Mouse (Mus musculus): ENCODE results near the gene Sfxn3. TPM values are rescaled to one million over a fixed set of nuclear protein-coding genes. Genes with fewer than 3 reads are reported as not detected.
A peak's percentile ranks its signal among the peaks of the same experiment; 100 is the strongest.

The Sfxn3 gene
- polyA plus RNA-seq, 1 experiment from 2014 or later = 3.5 TPM

- Histone ChIP-seq H3K9ac (ENCODE audit: low read depth, low read length) (peak overlapping the region; percentile 21; the same call in 1 of the 2 replicates), H3K27me3 (ENCODE audit: control insufficient read depth, insufficient read depth, low read depth, low read length) (no peaks in the 10 kb centered on the region; the same call in none of the 2 replicates), H3K4me1 (ENCODE audit: control insufficient read depth, low read depth, low read length) (peaks cover 24% of the 10 kb centered on the region), H3K9me3 (replicated peaks; ENCODE audit: control insufficient read depth, low read length) (no peaks in the 10 kb centered on the region), H3K4me3 (ENCODE audit: low read depth, low read length) (peak overlapping the region; percentile 61), H3K4me2 (ENCODE audit: low read depth, low read length) (peak overlapping the region; percentile 89), H3K36me3 (ENCODE audit: control insufficient read depth, insufficient read depth) (peaks cover 2% of the 10 kb centered on the region; the same call in 1 of the 2 replicates), H3K27ac (ENCODE audit: low read length) (peak overlapping the region; percentile 49)
- WGBS (ENCODE audit: insufficient replicate concordance) = 2% methylated on average over 16 of the region's 18 CpGs
- ATAC-seq (ENCODE audit: low read depth) = no peak
Observed at GRCm38 (mm10) chr19:45016341-45017215, 30.7 kb upstream of the Sfxn3 start.

- Histone ChIP-seq H3K9me3 (replicated peaks; ENCODE audit: control insufficient read depth, low read length) (no peaks in the 10 kb centered on the region), H3K27ac (ENCODE audit: low read length) (peak overlapping the region; percentile 53), H3K9ac (ENCODE audit: low read depth, low read length) (peak overlapping the region; percentile 52), H3K27me3 (ENCODE audit: control insufficient read depth, insufficient read depth, low read depth, low read length) (no peaks in the 10 kb centered on the region; the same call in none of the 2 replicates), H3K4me3 (ENCODE audit: low read depth, low read length) (peak overlapping the region; percentile 61), H3K4me1 (ENCODE audit: control insufficient read depth, low read depth, low read length) (peaks cover 24% of the 10 kb centered on the region), H3K36me3 (ENCODE audit: control insufficient read depth, insufficient read depth) (no peaks in the 10 kb centered on the region), H3K4me2 (ENCODE audit: low read depth, low read length) (peak overlapping the region; percentile 89)
- peak; percentile 12; the same call in 1 of the 2 replicates for ATAC-seq (ENCODE audit: low read depth)
- 1% methylated on average over 22 of the region's 27 CpGs for WGBS (ENCODE audit: insufficient replicate concordance)
Observed at GRCm38 (mm10) chr19:45017216-45017771, 30.0 kb upstream of the Sfxn3 start.

DNA sequence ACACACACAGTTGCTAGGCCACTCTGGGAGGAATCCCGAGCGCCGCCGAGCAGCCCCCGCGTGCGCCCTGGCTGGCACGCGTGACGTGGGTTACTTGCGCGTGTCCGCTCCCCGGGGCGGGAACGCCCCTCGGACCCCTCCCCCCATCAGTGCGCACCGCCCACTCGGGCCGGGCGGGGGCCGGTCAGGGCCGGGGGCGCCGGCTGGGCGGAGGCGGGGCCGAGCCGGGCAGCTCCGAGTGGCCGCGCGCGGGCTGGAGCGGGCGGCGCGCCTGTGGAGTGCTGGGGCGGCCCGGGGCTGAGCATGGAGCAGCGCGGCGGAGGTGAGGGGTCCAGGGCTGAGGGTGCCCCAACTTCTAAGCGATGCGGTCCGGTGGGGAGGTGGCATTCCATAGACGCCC is 29.4 kb upstream of the Sfxn3 start:
- no peaks in the 10 kb centered on the region for H3K9me3 ChIP-seq (replicated peaks; ENCODE audit: control insufficient read depth, low read length)
- peak overlapping the region; percentile 89 for H3K4me2 ChIP-seq (ENCODE audit: low read depth, low read length)
- H3K4me3 ChIP-seq (ENCODE audit: low read depth, low read length) = peak overlapping the region; percentile 61
- WGBS (ENCODE audit: insufficient replicate concordance) = 0% methylated on average over 40 of the region's 48 CpGs
- H3K36me3 ChIP-seq (ENCODE audit: control insufficient read depth, insufficient read depth) = no peaks in the 10 kb centered on the region
- peaks cover 24% of the 10 kb centered on the region for H3K4me1 ChIP-seq (ENCODE audit: control insufficient read depth, low read depth, low read length)
- no peaks in the 10 kb centered on the region; the same call in none of the 2 replicates for H3K27me3 ChIP-seq (ENCODE audit: control insufficient read depth, insufficient read depth, low read depth, low read length)
- H3K27ac ChIP-seq (ENCODE audit: low read length) = peak overlapping the region; percentile 58; the same call in 1 of the 2 replicates
- H3K9ac ChIP-seq (ENCODE audit: low read depth, low read length) = peak overlapping the region; percentile 55
- peak; percentile 51 for ATAC-seq (ENCODE audit: low read depth)

- Histone ChIP-seq H3K9me3 (replicated peaks; ENCODE audit: control insufficient read depth, low read length) (no peaks in the 10 kb centered on the region), H3K27me3 (ENCODE audit: control insufficient read depth, insufficient read depth, low read depth, low read length) (no peaks in the 10 kb centered on the region; the same call in none of the 2 replicates), H3K27ac (ENCODE audit: low read length) (peak overlapping the region; percentile 58; the same call in 1 of the 2 replicates), H3K36me3 (ENCODE audit: control insufficient read depth, insufficient read depth) (no peaks in the 10 kb centered on the region), H3K4me2 (ENCODE audit: low read depth, low read length) (peak overlapping the region; percentile 89), H3K9ac (ENCODE audit: low read depth, low read length) (peak overlapping the region; percentile 55), H3K4me3 (ENCODE audit: low read depth, low read length) (peak overlapping the region; percentile 61), H3K4me1 (ENCODE audit: control insufficient read depth, low read depth, low read length) (peaks cover 24% of the 10 kb centered on the region)
- ATAC-seq (ENCODE audit: low read depth) = no peak
- WGBS (ENCODE audit: insufficient replicate concordance) = 13% methylated on average over 13 of the region's 13 CpGs
Observed at GRCm38 (mm10) chr19:45018351-45018831, 28.9 kb upstream of the Sfxn3 start.

- peaks cover 7% of the 10 kb centered on the region for H3K4me1 ChIP-seq (ENCODE audit: control insufficient read depth, low read depth, low read length)
- H3K36me3 ChIP-seq (ENCODE audit: control insufficient read depth, insufficient read depth) = peaks cover under 1% of the 10 kb centered on the region; the same call in 1 of the 2 replicates
- H3K9me3 ChIP-seq (replicated peaks; ENCODE audit: control insufficient read depth, low read length) = no peaks in the 10 kb centered on the region
- no peak overlapping the region for H3K4me2 ChIP-seq (ENCODE audit: low read depth, low read length)
- H3K4me3 ChIP-seq (ENCODE audit: low read depth, low read length) = no peak overlapping the region
- 59% methylated on average over 6 of the region's 6 CpGs for WGBS (ENCODE audit: insufficient replicate concordance)
- ATAC-seq (ENCODE audit: low read depth) = no peak
- no peak overlapping the region for H3K27ac ChIP-seq (ENCODE audit: low read length)
- H3K27me3 ChIP-seq (ENCODE audit: control insufficient read depth, insufficient read depth, low read depth, low read length) = no peaks in the 10 kb centered on the region; the same call in none of the 2 replicates
- H3K9ac ChIP-seq (ENCODE audit: low read depth, low read length) = no peak overlapping the region
Observed at GRCm38 (mm10) chr19:45020348-45020747, 27.0 kb upstream of the Sfxn3 start.

- Histone ChIP-seq H3K4me1 (ENCODE audit: control insufficient read depth, low read depth, low read length) (peaks cover 7% of the 10 kb centered on the region), H3K9ac (ENCODE audit: low read depth, low read length) (no peak overlapping the region), H3K4me3 (ENCODE audit: low read depth, low read length) (no peak overlapping the region), H3K27me3 (ENCODE audit: control insufficient read depth, insufficient read depth, low read depth, low read length) (no peaks in the 10 kb centered on the region; the same call in none of the 2 replicates), H3K36me3 (ENCODE audit: control insufficient read depth, insufficient read depth) (peaks cover 6% of the 10 kb centered on the region; the same call in 1 of the 2 replicates), H3K27ac (ENCODE audit: low read length) (no peak overlapping the region), H3K9me3 (replicated peaks; ENCODE audit: control insufficient read depth, low read length) (no peaks in the 10 kb centered on the region), H3K4me2 (ENCODE audit: low read depth, low read length) (no peak overlapping the region)
- ATAC-seq (ENCODE audit: low read depth) = no peak
- WGBS (ENCODE audit: insufficient replicate concordance) = 71% methylated on average over 15 of the region's 15 CpGs
Observed at GRCm38 (mm10) chr19:45021362-45021761, 25.9 kb upstream of the Sfxn3 start.

DNA sequence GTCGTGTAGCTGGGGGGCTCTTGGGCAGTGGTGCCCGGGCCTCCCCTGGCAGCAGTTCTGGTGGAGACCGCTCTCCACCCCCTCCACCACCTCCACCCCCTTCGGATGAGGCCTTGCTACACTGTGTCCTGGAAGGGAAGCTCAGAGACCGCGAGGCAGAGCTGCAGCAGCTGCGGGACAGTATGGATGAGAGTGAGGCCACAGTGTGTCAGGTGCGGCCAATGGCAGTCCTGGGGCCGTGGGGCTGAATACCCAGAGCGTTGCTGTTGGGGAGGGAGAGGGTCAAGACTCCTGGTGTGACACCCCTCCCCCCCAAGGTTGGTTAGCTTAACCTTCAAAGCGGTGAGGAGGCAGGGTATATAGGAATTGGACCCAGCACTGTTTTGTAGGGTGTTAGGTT is 23.3 kb upstream of the Sfxn3 start:
- WGBS (ENCODE audit: insufficient replicate concordance) = 72% methylated on average over 11 of the region's 11 CpGs
- no peak for ATAC-seq (ENCODE audit: low read depth)

GRCm38 (mm10) chr19:45024775-45025174 is 22.5 kb upstream of the Sfxn3 start:
- Histone ChIP-seq H3K4me1 (ENCODE audit: control insufficient read depth, low read depth, low read length) (no peaks in the 10 kb centered on the region), H3K9me3 (replicated peaks; ENCODE audit: control insufficient read depth, low read length) (no peaks in the 10 kb centered on the region), H3K27ac (ENCODE audit: low read length) (no peak overlapping the region), H3K9ac (ENCODE audit: low read depth, low read length) (no peak overlapping the region), H3K36me3 (ENCODE audit: control insufficient read depth, insufficient read depth) (peaks cover 6% of the 10 kb centered on the region; the same call in 1 of the 2 replicates), H3K4me2 (ENCODE audit: low read depth, low read length) (no peak overlapping the region), H3K27me3 (ENCODE audit: control insufficient read depth, insufficient read depth, low read depth, low read length) (no peaks in the 10 kb centered on the region), H3K4me3 (ENCODE audit: low read depth, low read length) (no peak overlapping the region)
- no peak for ATAC-seq (ENCODE audit: low read depth)
- 91% methylated on average over 20 of the region's 20 CpGs for WGBS (ENCODE audit: insufficient replicate concordance)

More for the DNA sequence above, 23.3 kb upstream of the Sfxn3 start:
- Histone ChIP-seq H3K9me3 (replicated peaks; ENCODE audit: control insufficient read depth, low read length) (no peaks in the 10 kb centered on the region), H3K36me3 (ENCODE audit: control insufficient read depth, insufficient read depth) (peaks cover 6% of the 10 kb centered on the region; the same call in 1 of the 2 replicates), H3K4me2 (ENCODE audit: low read depth, low read length) (no peak overlapping the region), H3K27me3 (ENCODE audit: control insufficient read depth, insufficient read depth, low read depth, low read length) (no peaks in the 10 kb centered on the region), H3K4me1 (ENCODE audit: control insufficient read depth, low read depth, low read length) (no peaks in the 10 kb centered on the region), H3K9ac (ENCODE audit: low read depth, low read length) (no peak overlapping the region), H3K4me3 (ENCODE audit: low read depth, low read length) (no peak overlapping the region), H3K27ac (ENCODE audit: low read length) (no peak overlapping the region)
